Mouse (Mus musculus): ENCODE data around the gene Dgkg.

Dgkg gene

GRCm38 (mm10) chr16:22596394-22596793 is 60.6 kb downstream of the Dgkg start:
- no peak for DNase-seq (ENCODE audit: low read depth)

- DNase-seq (ENCODE audit: low read depth): peak; percentile 20
Observed at GRCm38 (mm10) chr16:22593907-22594306, 63.1 kb downstream of the Dgkg start.

GRCm38 (mm10) chr16:22589619-22590018 is 67.4 kb downstream of the Dgkg start:
- no peak for DNase-seq (ENCODE audit: low read depth)

GRCm38 (mm10) chr16:22586151-22586836 is 70.7 kb downstream of the Dgkg start:
- no peak for DNase-seq (ENCODE audit: low read depth)

- DNase-seq (ENCODE audit: low read depth): no peak
Observed at GRCm38 (mm10) chr16:22585523-22585922, 71.5 kb downstream of the Dgkg start.

- DNase-seq (ENCODE audit: low read depth): no peak
Observed at GRCm38 (mm10) chr16:22583401-22583800, 73.6 kb downstream of the Dgkg start.

GRCm38 (mm10) chr16:22582173-22582929 is 74.7 kb downstream of the Dgkg start:
- DNase-seq (ENCODE audit: low read depth): no peak

- no peak for DNase-seq (ENCODE audit: low read depth)
Observed at GRCm38 (mm10) chr16:22580103-22580502, 76.9 kb downstream of the Dgkg start.

GRCm38 (mm10) chr16:22578883-22579282 is 78.1 kb downstream of the Dgkg start:
- DNase-seq (ENCODE audit: low read depth): no peak

- no peak for DNase-seq (ENCODE audit: low read depth)
Observed at GRCm38 (mm10) chr16:22577656-22578055, 79.4 kb downstream of the Dgkg start.

GRCm38 (mm10) chr16:22574164-22574563 is 82.9 kb downstream of the Dgkg start:
- DNase-seq (ENCODE audit: low read depth): no peak

- no peak for DNase-seq (ENCODE audit: low read depth)
Observed at GRCm38 (mm10) chr16:22572641-22573341, 84.2 kb downstream of the Dgkg start.

- no peak for DNase-seq (ENCODE audit: low read depth)
Observed at GRCm38 (mm10) chr16:22564907-22565272, 92.1 kb downstream of the Dgkg start.

GRCm38 (mm10) chr16:22564259-22564906 is 92.6 kb downstream of the Dgkg start:
- DNase-seq (ENCODE audit: low read depth): peak; percentile 73

GRCm38 (mm10) chr16:22563594-22563993 is 93.4 kb downstream of the Dgkg start:
- DNase-seq (ENCODE audit: low read depth): no peak

- DNase-seq (ENCODE audit: low read depth): peak; percentile 71
Observed at GRCm38 (mm10) chr16:22554996-22555395, 102.0 kb downstream of the Dgkg start.

- no peak for DNase-seq (ENCODE audit: low read depth)
Observed at GRCm38 (mm10) chr16:22552351-22552750, 104.7 kb downstream of the Dgkg start.

- no peak for DNase-seq (ENCODE audit: low read depth)
Observed at GRCm38 (mm10) chr16:22551231-22552000, 105.6 kb downstream of the Dgkg start.

GRCm38 (mm10) chr16:22549346-22549745 is 107.7 kb downstream of the Dgkg start:
- no peak for DNase-seq (ENCODE audit: low read depth)

- DNase-seq (ENCODE audit: low read depth): peak; percentile 87
Observed at GRCm38 (mm10) chr16:22548167-22549080, 108.6 kb downstream of the Dgkg start.

- no peak for DNase-seq (ENCODE audit: low read depth)
Observed at GRCm38 (mm10) chr16:22547741-22548140, 109.3 kb downstream of the Dgkg start.

All from naive thymus-derived CD4-positive, alpha-beta T cell, adult 2 months (primary cell).